Mouse (Mus musculus) common myeloid progenitor, adult 5-6 weeks (primary cell): ENCODE results near the gene Nde1. TPM values are rescaled to one million over a fixed set of nuclear protein-coding genes. Genes with fewer than 3 reads are reported as not detected.

Source experiments
- ATAC-seq: replicated peaks from 2 replicates; pipeline ENCODE4 v1.8.0; 2016; ENCODE audit warnings: low read depth, mild to moderate bottlenecking, moderate TSS enrichment, inconsistent platforms; ENCODE audit not compliant: poor library complexity, severe bottlenecking
- total RNA-seq: library from RNA; stranded (forward); fragments of 200-1000, 187-1606 nt; gene quantifications from 2 replicates; pipeline ENCODE4 v1.2.3, GENCODE M21; 2017

The Nde1 gene
- total RNA-seq, 1 experiment from 2014 or later: 88.1 TPM

DNA sequence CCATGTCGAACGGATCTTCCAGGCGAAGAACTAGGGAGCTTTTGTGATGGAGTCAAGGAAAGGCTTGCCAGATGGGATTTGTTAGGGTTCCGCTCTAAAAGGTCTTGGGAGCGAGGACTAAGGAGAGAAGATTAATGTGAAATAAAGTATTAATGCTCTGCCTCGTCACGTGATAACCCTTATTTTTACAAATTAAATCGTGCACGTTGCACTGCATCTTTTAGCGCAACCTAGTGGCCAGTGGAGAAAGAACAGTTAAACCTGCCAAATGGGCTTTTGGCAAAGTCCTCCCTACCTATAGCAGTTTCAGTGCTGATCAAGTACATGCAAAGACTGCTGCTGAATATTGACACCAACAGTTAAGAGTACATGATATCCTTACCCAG is 3.3 kb upstream of the Nde1 start:
- ATAC-seq: peak; percentile 39

DNA sequence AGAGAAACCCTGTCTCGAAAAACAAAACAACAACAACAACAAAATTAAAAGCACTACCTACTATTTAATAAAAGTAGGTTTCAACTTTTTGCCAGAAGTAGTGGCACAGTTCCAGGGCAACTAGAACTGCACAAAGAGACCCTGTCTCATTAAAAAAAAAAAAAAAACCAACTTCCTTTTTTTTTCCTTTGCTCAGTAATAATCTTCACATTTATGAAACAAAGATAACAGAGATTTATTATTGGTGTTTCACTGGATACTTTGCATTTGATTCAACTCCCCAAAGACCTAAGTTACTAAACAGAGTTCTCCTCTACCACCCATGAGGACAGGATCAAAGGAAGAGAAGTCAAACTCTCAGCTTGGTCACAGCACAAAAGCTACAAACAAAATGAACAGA is 2.1 kb upstream of the Nde1 start:
- ATAC-seq: no peak

DNA sequence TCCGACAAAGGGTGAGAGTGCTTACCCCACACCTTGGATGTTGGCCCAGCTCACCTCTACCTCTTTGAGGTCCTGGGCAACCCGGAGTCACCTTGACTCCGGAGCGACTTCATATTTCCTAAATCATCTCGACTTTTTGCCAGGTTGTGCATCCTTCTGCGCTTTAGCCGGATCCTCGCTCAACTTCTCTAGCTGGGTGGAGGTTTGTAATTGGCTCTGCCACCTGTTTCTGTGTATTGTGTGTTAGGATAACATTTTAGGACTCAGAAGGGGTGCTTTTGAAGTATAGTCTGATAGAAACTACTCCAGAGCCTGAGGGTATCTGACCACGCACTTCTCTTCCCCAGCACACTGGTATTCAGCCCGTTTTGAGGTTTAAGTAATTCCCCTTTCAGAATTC is 656 bp downstream of the Nde1 start:
- ATAC-seq: no peak

DNA sequence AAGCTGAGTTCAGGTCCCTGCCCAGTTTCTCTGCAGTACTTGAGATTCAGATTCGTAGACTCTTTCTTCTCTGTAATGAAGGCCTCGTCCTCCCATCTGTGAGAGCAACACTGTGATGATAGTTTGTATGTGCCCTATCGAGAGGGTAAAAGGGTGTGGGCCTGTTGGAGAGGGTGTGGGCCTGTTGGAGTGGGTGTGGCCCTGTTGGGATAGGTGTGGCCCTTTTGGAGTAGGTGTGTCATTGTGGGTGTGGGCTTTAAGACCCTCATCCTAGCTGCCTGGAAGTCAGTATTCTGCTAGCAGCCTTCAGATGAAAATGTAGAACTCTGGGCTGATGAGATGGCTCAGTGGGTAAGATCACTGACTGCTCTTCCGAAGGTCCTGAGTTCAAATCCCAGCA is 3.4 kb downstream of the Nde1 start:
- no peak for ATAC-seq

DNA sequence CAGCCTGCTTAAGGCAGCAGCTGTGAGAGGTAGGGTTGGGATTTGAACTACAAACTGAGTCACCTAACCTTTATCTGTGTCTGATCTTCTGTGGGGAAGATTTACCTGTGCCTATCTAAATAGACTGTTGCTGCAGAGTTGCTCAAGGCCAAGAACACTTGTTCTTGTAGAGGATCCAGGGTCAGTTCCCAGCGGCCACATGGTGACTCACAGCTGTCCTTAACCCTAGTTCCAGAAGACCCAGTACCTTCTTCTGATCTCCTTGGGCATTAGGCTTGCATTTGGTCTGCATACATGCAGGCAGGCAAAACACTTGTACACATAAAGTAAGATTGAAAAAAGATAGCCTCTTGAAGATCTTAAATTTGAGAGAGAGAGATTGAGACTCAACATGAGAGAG is 6.6 kb downstream of the Nde1 start:
- ATAC-seq: no peak

DNA sequence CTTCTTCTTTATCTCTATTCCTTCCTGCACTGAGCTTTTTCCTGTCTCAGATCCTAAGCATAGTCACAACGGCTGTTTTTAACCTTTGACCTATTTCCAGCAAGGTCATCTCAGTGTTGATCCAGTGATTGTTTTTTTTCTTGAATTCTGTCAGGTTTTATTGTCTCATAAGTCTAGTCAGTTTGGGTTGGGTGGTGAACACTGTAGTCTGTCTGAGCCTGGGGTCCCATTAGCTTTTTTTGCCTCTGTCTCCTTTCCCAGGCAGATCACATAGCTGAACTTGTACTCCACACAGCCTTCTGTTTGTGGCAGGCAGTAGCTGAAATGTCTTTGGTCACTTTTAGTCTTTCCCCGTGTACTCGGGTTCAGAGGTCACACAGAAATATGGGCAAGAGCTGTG is 15.0 kb downstream of the Nde1 start:
- ATAC-seq: no peak

DNA sequence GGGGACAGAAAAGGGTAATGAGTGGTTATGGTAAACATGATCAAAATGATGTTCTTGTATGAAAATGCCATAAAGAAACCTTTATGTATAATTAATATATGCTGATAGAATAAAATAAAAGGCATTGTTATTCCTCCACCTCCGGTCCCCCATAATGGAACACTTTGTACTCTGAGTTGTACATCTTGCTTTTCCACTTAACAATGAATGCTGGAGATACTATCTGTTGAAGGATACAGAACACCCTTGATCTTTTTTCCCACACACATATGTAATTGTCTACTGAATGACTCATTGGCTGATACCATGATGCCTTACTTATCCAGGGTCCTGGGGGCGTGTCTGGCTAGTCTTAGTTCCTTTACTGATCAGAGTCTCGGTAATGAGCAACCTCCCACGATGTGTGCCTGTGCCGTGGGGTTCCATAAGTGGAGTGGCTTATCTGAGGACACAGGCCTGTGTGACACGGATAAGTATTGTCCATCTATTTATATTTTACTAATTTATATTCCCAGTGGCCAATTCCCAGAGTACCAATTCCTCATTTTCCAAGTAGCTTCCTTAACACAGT is 17.2 kb downstream of the Nde1 start:
- no peak for ATAC-seq

DNA sequence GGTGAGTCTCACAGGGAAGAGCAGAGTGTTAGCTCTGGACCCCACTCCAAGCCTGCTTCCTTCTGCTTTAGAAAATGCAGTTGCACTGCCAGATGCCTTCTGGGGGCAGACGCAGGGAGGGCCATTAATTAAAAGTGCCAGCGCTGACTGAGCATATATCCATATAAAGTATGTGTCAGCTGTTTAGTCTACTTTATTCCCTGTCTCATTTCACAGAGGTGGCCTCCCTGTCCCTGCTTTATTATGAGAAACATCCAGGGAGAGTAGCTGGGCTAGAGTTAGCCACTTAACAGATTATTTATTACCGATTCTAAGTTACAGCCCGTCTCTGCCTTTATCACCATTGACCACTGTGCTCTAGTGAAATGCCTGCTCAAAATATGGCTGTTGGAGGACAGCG is 19.3 kb downstream of the Nde1 start:
- ATAC-seq: no peak

DNA sequence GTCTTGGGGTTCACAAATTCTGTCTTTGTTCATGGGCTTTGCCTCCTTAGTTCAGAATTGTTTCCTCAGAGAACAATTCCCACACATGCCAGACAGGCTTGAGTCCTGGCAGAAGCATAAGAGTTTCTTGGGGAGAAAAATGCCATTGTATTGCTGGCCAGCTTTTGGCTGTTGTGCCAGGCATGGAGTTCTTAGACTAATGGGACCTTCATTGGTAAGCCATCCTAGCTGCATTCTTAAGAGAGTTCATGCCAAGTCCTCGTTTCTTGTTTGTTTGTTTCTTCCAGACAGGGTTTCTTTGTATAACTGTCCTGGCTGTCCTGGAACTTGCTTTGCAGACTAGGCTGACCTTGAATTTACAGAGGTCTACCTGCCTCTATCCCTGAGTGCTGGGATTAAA is 20.8 kb downstream of the Nde1 start:
- ATAC-seq: no peak

DNA sequence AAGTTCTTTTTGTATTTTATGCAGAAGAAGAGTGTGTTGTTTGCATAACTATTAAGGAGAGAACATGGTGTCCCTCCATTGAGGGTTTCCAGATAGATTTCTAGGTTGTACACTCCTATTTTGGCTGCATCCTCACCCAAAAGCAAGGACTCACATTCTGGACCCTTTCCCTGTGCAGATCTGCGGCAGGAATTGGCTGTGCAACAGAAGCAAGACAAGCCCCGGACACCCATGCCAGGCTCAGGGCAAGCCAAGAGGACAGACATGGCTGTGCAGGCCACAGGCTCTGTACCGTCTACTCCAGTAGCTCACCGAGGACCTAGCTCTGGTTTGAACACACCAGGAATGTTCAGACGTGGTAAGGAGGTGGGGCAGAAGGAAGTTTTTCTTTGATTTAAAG is 22.4 kb downstream of the Nde1 start:
- ATAC-seq: no peak

DNA sequence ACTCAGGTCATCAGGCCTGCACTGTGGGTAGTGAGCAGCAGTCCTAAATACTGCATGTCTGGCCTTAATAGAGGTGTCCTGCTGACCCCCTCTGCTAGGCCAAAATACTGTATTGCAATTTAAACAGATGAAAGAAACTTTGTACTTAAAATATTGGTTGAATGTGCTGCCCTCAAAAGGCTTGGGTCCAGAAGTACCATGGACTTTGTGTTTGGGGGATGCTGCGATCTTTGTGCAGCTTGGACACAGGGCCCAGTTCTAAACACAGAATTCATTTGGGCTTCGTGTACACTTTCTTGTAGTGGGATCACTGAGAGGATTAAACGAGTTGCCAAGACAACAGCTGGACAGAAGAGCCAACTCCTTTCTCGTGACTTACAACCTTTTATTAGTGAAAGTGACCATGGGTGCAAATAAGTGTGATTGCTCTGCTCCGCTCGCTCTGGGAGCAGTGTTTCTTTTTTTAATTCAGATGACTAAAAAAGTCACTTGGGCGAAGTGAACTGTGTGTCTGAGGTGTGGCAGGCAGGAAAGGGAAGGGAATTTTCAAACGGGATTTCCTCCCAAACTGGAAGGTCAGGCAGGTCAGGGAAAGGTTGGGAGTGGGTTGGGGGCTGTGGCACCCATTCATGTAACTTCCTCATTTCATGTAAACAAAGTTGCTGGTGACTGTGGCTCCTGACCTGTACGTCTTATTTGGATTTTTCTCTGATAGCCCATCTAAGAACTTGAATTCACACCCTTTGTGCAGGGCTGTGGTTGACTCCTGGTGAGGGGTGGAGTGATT is 31.3 kb downstream of the Nde1 start:
- no peak for ATAC-seq

DNA sequence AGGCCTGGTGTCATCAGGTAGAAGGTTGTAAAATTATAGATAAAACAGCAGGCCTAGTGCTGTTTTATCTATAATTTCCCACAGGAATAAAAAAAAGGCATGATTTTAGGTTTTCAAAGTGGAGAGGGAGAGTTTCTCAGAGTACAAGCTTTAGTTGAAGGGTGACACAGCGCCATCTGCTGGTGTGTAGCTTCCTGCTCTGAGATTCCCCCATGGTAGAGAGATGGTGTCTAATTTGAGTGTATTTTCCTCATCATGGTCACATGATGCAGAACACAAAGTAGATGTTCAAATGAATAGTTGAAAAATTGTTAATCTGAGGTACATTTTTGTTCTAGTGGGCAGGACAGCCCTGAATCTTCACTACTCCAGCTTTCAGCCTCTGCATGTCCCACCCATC is 32.4 kb downstream of the Nde1 start:
- peak; percentile 79 for ATAC-seq

DNA sequence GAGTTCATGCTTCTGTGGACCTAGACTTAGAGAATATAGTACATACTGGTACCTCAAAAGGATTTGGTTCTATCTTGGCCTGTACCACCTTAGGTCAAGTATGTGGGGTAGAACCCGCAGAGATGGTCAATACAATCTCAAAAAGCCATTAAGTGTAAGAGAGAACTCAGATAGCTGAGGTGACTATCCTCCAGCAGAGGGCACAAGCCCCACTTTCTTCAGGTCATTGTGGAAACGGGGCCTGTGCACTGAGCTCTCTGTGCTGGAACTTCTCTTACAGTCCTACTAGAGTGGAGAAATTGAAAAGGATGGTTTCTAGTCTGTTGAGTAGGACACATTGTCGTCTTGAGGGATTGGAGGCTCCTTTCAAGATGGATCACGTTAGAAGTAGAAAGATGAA is 35.7 kb downstream of the Nde1 start:
- 0 out of 2 replicates have a peak, but pooled peaks have one; percentile 51 for ATAC-seq

DNA sequence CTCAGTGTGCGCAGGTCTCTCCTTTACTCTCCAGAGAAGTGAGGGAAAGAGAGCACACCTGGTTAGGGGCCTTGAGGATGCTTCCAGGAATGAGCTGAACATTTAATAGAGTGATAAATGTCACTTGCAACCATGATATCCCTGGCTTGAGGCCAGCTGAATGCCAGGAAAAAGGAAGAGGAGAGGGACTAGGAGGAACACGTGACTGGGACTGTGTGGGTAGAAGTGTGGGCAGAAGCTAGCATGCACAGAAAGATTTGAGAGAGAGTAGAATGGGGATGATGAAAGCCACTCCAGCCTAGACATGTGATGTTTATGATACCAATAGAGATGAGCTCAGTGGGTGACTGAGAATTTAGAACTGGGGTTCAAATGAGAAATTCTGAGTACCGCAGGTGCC is 52.1 kb downstream of the Nde1 start:
- ATAC-seq: no peak

DNA sequence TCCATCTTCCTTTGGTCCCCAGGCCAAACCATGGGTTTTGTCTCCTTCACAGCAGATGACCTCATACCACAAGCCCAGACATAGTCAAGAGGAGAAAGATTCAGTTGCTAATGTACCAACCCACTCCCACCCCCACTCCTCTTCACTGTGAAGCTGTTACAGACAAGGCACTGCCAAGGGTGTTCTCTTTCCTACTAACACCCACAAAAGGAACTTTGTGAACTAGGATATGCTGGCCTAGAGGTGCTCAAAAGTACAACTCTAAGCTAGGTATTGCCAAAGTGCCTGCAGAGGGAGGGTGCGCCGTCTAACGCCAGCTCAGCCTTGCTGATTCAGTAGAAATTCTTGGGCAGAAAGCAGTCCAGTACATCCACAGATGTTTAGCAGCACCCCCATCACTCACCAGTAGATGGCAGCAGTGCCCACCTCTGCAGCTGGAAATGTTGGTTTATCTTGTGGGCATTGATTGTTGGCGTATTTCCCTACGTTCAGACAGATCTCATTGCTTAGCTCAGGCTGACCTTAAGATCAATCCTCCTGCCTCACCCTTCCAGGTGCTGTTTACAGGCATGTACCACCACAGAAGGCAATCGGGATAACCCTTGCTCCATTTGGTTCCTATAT is 74.1 kb downstream of the Nde1 start:
- peak; percentile 89 for ATAC-seq

DNA sequence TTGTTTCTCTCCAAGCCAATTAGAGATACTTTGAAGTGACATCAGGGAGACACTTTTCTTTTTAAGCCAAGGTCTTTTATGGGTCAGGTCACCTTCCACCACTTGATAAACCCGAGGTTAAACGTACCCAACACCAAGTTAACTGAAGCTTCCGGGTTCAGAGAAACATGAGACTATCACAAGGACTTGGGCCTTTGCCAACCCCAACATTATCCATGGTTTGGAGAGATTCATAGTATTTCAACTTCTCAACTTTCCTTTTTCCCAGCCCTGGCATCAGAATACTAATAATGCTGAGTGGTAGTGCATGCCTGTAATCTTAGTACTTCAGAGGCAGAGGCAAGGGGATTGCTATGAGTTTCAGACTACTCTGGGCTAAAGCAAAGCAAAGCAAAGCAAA is 79.0 kb downstream of the Nde1 start:
- no peak for ATAC-seq

Other genes starting within 250 kb of the Nde1 start
- not detected in 2 replicates for gene 2900011O08Rik, start 176.7 kb upstream of the Nde1 start, total RNA-seq
- gene Ifitm7, start 176.4 kb upstream of the Nde1 start, total RNA-seq: 1.3 and 3.3 TPM in 2 replicates
- gene Marf1, start 76 bp downstream of the Nde1 start, total RNA-seq: 31.7 and 32.9 TPM in 2 replicates
- gene Myh11, start 128.1 kb downstream of the Nde1 start, total RNA-seq: under 0.01 TPM in 1 of 2 replicates, not detected in the other
- gene Fopnl, start 154.1 kb downstream of the Nde1 start, total RNA-seq: 41.2 and 44.9 TPM in 2 replicates
- 41.4 and 44.5 TPM in 2 replicates for gene Abcc1, start 198.3 kb downstream of the Nde1 start, total RNA-seq